Mouse (Mus musculus): ENCODE results near the gene Cubn. TPM values are rescaled to one million over a fixed set of nuclear protein-coding genes. Genes with fewer than 3 reads are reported as not detected.

The Cubn gene
- polyA plus RNA-seq, 2 experiments = 0.04 to 0.06 TPM

DNA sequence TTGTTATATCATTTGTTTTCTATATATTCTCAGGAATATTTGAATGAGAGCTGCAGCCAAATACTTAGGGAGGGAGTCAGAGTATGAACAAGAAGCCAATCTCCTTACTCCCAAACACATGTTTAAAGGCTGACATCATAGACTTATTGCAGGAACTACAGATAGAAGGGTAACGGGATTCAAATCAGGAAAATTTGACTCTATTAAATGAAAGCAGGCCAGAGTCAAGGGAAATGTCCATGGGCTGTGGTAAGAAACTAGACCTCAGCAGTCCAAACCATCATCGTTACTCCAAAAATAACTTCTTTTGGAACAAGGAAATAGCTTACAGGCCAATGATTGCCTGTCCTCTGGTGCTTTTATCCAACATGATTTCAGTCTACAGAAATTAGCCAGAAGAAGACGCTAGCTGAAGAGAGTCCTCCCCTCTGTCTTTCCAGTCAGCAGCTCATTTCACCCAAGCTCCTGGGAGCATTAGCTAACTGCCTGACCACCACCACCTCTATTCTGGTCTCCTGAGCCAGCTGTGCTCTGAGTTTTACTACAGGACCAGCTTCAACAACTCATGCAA lies 53.3 kb downstream of the Cubn start:
- no peak overlapping the region for H3K9ac ChIP-seq (replicated peaks)
- H3K36me3 ChIP-seq (replicated peaks; ENCODE audit: control insufficient read depth, insufficient read depth, low read depth) = no peaks in the 10 kb centered on the region
- ATAC-seq (ENCODE audit: insufficient read depth) (no peak), DNase-seq (ENCODE audit: low read depth in 3 of 3, low spot score in 3 of 3) (no peak)
- no peak overlapping the region for H3K4me2 ChIP-seq (ENCODE audit: low read depth)
- H3K4me1 ChIP-seq (replicated peaks; ENCODE audit: control insufficient read depth in 2 of 2, insufficient read depth in 2 of 2, low read length in 1 of 2) = 0 out of 4 replicates have a peak, but pooled peaks cover 0 to 2% of the 10 kb centered on the region in 2 experiments
- 61% methylated on average over 3 of the region's 3 CpGs for WGBS (ENCODE audit: insufficient replicate concordance)
- no peaks in the 10 kb centered on the region for H3K27me3 ChIP-seq (ENCODE audit: control insufficient read depth, insufficient read depth, low read length)
- H3K9me3 ChIP-seq (ENCODE audit: control insufficient read depth, low read length) = no peaks in the 10 kb centered on the region
- TF ChIP-seq EP300 (IDR thresholded peaks at IDR 0.05; ENCODE audit: low read depth) = no peak
- no peak for TF ChIP-seq CTCF (IDR thresholded peaks at IDR 0.05; ENCODE audit: low read depth)
- no peak overlapping the region for H3K4me3 ChIP-seq (ENCODE audit: insufficient read depth in 1 of 2, low read depth in 2 of 2, low read length in 2 of 2)
- no peak overlapping the region for H3K27ac ChIP-seq

DNA sequence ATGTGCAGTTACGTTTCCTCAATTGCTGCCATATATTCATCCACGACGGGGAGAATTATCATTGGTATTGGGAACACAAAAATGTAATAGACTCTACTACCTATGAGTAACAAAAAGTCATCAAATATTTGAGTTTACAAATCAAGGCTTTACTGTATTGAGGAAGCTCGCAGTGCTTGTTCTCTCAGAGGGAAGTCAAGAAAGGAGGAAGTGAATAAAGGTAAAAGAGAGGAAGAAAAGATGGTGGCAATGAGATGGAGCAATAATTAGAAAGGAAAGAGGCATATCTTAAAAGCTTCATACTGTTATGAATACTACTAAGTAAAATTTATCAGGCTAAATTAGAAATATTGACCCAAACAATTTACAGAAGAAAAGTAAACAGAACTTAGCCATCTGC lies 59.6 kb downstream of the Cubn start:
- Histone ChIP-seq H3K27ac (no peak overlapping the region), H3K9me3 (ENCODE audit: control insufficient read depth, low read length) (no peaks in the 10 kb centered on the region), H3K9ac (replicated peaks) (no peak overlapping the region), H3K36me3 (replicated peaks; ENCODE audit: control insufficient read depth, insufficient read depth, low read depth) (no peaks in the 10 kb centered on the region), H3K27me3 (ENCODE audit: control insufficient read depth, insufficient read depth, low read length) (no peaks in the 10 kb centered on the region), H3K4me1 (replicated peaks; ENCODE audit: control insufficient read depth in 2 of 2, insufficient read depth in 2 of 2, low read length in 1 of 2) (no peaks in the 10 kb centered on the region), H3K4me3 (ENCODE audit: insufficient read depth in 1 of 2, low read depth in 2 of 2, low read length in 2 of 2) (no peak overlapping the region), H3K4me2 (ENCODE audit: low read depth) (no peak overlapping the region)
- TF ChIP-seq EP300 (IDR thresholded peaks at IDR 0.05; ENCODE audit: low read depth) (no peak), CTCF (IDR thresholded peaks at IDR 0.05; ENCODE audit: low read depth) (no peak)
- ATAC-seq (ENCODE audit: insufficient read depth) (no peak), DNase-seq (ENCODE audit: low read depth in 3 of 3, low spot score in 3 of 3) (no peak)
- 57% methylated on average over 4 of the region's 4 CpGs for WGBS (ENCODE audit: insufficient replicate concordance)

DNA sequence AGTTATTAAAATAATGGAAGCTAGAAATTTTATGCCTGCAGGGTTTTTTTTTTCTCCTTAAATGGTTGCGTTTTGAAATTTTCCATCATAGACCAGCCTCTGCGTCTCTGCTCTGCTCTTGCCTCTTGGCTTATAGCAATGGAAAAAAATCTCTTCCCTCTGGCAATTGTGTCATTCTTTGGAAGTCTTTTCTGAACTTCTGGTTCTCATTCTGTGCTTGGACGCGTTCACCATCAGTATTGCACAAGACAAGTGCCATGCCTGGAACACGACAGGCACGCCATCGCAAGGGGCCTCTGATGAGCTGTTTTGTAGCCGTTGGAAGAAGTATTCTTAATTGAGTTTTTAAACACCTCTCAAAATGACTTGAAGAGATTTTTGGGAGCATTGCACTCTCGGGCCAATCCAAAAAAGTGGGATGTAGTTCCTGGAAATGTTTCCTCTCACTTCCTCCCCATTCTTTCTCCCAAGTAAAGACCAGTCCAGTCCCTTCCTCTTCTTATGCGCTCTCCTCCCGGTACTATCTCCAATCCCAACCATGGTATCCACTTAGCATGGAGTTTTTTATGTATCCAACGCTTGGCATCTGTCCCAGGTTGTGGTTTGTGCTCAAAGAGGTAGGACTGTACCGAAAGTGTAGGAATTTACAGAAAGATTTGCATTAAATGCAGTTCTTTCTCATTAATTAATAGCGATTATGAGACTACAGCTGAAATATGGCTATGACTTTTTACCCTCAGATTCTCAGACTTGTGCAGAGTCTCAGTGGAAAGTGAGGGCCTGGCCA lies 69.4 kb downstream of the Cubn start:
- H3K4me1 ChIP-seq (replicated peaks; ENCODE audit: control insufficient read depth in 2 of 2, insufficient read depth in 2 of 2, low read length in 1 of 2) = no peaks in the 10 kb centered on the region
- 72% methylated on average over 14 of the region's 14 CpGs for WGBS (ENCODE audit: insufficient replicate concordance)
- H3K9ac ChIP-seq (replicated peaks) = no peak overlapping the region
- no peaks in the 10 kb centered on the region for H3K27me3 ChIP-seq (ENCODE audit: control insufficient read depth, insufficient read depth, low read length)
- TF ChIP-seq CTCF (IDR thresholded peaks at IDR 0.05; ENCODE audit: low read depth) (no peak), EP300 (IDR thresholded peaks at IDR 0.05; ENCODE audit: low read depth) (no peak)
- no peak for ATAC-seq (ENCODE audit: insufficient read depth)
- H3K36me3 ChIP-seq (replicated peaks; ENCODE audit: control insufficient read depth, insufficient read depth, low read depth) = no peaks in the 10 kb centered on the region
- no peak overlapping the region for H3K4me2 ChIP-seq (ENCODE audit: low read depth)
- no peaks in the 10 kb centered on the region for H3K9me3 ChIP-seq (ENCODE audit: control insufficient read depth, low read length)
- H3K27ac ChIP-seq = no peak overlapping the region
- H3K4me3 ChIP-seq (ENCODE audit: insufficient read depth in 1 of 2, low read depth in 2 of 2, low read length in 2 of 2) = no peak overlapping the region
- DNase-seq (ENCODE audit: low read depth in 3 of 3, low spot score in 3 of 3) = no peak

DNA sequence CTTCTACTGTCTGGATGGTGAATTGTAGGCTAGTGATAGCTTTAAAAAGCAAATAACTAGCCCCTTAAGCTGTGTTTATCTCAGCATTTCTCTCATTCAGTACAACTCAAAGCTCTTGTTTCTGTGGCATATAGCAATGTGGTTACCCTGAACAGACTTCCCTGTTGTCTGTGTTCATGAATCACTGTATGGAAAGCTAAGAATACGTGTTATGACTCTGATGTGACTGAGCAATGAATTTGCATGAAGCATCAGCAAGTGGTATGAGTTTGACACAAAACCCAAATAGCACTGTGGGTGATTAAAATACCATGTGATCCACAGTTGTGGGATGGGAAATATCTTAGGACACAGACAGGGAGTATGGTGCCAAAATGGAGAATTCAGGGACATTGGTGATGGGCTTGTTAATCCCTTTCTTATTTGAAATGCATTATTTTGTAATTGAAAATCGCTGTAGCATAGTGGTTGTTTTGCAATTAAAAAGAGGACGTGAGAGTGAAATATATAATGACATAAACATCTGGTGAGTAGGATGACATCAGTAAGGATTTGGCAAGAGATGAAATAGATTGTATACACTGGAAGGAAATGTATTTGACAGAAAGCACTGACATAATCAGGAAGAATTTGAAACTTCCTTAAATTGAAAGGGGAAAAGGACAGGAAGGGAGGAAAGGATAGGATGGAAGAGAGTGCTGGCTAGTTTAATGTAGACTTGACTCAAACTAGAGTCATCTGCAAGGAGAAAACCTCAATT lies 74.7 kb downstream of the Cubn start:
- H3K9me3 ChIP-seq (ENCODE audit: control insufficient read depth, low read length) = no peaks in the 10 kb centered on the region
- H3K4me1 ChIP-seq (replicated peaks; ENCODE audit: control insufficient read depth in 2 of 2, insufficient read depth in 2 of 2, low read length in 1 of 2) = peaks cover 9 to 20% of the 10 kb centered on the region in 2 experiments; a peak in 3 of 4 replicates
- ATAC-seq (ENCODE audit: insufficient read depth) = no peak
- H3K4me2 ChIP-seq (ENCODE audit: low read depth) = no peak overlapping the region
- no peak overlapping the region for H3K9ac ChIP-seq (replicated peaks)
- no peak overlapping the region for H3K27ac ChIP-seq
- 60% methylated on average over 3 of the region's 3 CpGs for WGBS (ENCODE audit: insufficient replicate concordance)
- H3K36me3 ChIP-seq (replicated peaks; ENCODE audit: control insufficient read depth, insufficient read depth, low read depth) = no peaks in the 10 kb centered on the region
- no peaks in the 10 kb centered on the region for H3K27me3 ChIP-seq (ENCODE audit: control insufficient read depth, insufficient read depth, low read length)
- DNase-seq (ENCODE audit: low read depth in 3 of 3, low spot score in 3 of 3) = no peak
- no peak overlapping the region for H3K4me3 ChIP-seq (ENCODE audit: insufficient read depth in 1 of 2, low read depth in 2 of 2, low read length in 2 of 2)
- TF ChIP-seq EP300 (IDR thresholded peaks at IDR 0.05; ENCODE audit: low read depth) (no peak), CTCF (IDR thresholded peaks at IDR 0.05; ENCODE audit: low read depth) (no peak)
